Mouse (Mus musculus) kidney, postnatal 10 days (tissue): ENCODE data around the gene Tmem120b.

Experiments used
- DNase-seq: peaks from one replicate; pipeline ENCODE4 v3.0.0; 2021; ENCODE audit warnings: mixed read lengths

The Tmem120b gene

DNA sequence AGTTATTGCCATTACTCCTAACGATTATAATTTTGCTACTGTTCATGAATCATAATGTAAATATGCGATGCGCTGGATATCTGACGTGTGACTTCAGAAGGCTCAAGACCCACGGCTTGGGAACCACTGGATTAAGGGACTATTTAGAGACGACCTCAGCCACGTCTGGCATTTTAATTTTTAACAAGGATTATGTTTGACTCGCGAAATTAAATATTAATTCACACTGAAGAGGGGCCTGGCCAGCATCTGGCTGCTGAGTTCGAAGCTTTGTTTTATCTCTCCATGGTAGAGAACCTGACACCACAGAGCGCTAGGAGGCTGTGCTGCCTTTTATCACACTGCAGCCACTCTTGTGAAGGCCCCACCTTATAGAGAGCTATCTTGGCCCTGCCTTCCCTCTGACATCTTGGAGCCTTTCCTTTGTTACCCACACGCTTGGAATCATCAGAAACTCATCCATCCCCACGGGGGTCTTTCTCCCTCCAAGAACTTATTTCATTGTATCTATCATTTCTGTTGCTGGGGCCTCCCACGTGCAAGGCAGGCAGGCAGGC is 24.9 kb downstream of the Tmem120b start:
- DNase-seq: no peak

- peak; percentile 61 for DNase-seq
Observed at GRCm38 (mm10) chr5:123094238-123094991, 26.2 kb downstream of the Tmem120b start.

DNA sequence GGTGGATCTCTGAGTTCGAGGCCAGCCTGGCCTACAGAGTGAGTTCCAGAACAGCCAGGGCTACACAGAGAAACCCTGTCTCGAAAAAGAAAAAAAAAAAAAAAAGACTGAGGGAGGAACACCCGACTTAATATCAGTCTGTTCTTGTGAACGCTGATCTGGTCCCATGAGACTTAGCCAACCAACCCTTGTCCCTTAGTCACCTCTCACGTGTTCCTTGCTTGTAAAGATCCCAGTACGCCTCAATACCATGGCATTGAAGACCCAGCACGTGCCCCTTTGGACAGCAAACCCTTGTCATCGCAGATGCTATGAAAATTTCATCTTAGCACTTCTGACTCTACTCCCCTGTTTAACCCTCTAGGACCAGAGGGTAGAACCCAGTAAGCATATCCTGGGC is 28.1 kb downstream of the Tmem120b start:
- no peak for DNase-seq

DNA sequence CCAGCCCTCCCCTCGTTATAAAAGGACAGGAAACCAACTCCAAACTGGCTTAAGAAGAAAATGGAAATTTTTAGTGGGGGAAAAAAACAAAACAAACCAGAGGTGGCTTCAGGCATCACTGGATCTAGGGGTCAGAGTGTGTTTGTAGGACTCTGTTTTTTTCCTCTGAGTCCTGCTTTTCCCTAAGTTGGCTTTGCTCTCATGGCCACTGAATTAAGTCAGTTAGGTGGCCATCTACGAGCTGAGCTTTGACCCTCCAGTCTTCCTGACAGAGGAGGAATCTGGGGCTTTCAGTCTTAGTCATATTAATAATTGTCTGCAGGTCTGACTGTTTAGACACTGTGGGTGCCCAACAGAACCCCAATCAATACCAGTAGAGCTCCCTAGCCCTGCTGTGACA is 30.3 kb downstream of the Tmem120b start:
- DNase-seq: no peak

DNA sequence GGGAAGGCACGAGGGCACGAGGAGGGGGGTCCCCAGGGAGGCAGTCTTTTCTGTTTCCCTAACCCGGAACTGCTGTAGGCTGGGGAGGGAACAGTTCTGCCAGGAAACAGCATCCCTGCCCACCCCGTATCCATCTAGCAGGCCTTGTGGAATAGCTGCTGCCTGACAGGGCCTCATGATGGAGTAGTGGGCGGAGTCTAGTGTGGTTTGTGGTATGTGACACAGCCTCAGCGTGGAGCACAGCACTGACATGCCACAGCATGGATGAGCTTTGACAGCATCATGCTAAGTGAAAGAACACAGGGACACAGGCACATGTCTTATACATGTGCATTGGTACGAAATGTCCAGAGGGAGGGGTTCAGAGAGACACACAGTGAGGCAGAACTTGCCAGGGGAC is 34.2 kb downstream of the Tmem120b start:
- DNase-seq: no peak

- peak; percentile 74 for DNase-seq
Observed at GRCm38 (mm10) chr5:123103556-123103955, 35.3 kb downstream of the Tmem120b start.

DNA sequence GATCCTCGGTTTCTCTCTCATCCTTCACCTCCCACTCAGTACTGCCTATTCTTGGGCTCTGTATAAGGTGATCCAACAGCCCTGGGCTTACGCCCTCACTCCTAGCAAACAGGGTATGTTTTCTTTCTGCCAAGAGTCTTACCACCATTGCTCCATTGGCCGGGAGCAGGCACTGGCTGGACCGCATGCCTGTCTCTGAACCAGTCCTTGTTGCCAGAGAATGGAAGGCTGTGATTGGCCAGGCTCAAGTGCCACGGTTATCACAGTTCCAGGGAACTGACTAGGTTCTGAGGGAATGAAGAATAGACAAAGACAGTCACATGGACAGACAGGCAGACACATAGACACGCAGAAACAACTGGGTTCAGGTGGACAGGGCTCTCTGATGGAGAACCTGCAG is 36.6 kb downstream of the Tmem120b start:
- no peak for DNase-seq

GRCm38 (mm10) chr5:123109452-123110203 is 41.4 kb downstream of the Tmem120b start:
- peak; percentile 61 for DNase-seq

GRCm38 (mm10) chr5:123110296-123110721 is 42.1 kb downstream of the Tmem120b start:
- DNase-seq: peak; percentile 59

- peak; percentile 18 for DNase-seq
Observed at GRCm38 (mm10) chr5:123114109-123114508, 45.9 kb downstream of the Tmem120b start.

- peak; percentile 76 for DNase-seq
Observed at GRCm38 (mm10) chr5:123114924-123115323, 46.7 kb downstream of the Tmem120b start.

GRCm38 (mm10) chr5:123116080-123116479 is 47.9 kb downstream of the Tmem120b start:
- peak; percentile 47 for DNase-seq

DNA sequence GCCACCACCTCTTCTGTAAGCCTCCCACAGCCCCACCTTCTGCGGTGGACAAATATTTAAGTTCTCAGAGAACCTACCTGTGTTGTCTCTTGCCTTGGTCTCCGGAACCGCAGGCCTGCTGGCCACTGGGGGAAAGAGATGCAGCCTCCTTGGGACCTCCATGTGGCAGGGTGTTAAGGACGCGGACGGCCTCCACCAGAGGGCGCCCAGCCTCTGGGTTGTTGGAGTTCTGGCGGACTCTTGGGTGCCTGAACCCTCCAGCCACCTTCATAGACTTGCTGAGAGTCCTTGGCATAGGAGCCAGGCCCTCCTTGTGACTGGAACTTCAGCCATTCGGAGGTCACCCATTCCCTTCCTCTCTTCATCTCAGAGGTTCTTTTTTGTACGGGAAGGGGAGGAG is 49.0 kb downstream of the Tmem120b start:
- peak; percentile 92 for DNase-seq

GRCm38 (mm10) chr5:123117773-123118172 is 49.6 kb downstream of the Tmem120b start:
- DNase-seq: peak; percentile 49

DNA sequence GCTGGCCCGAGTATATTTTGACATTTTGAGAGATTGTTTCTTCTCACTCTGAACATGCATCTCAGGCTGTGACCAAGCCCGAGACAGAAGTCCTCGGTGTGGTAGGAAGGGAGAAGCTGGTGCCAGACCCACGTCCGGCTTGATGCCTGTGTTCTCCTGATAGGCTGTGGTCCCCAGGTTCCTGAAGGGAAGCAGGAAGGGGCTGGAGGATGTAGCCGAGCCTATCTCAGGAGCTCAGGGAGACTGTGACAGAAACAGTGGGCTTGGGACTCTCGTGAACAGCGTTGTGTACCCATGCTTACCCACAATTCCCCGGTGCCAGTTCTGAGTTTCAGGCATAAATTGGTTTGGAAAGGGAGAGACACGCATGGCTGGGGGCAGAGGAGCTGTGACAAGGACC is 50.6 kb downstream of the Tmem120b start:
- DNase-seq: peak; percentile 24

DNA sequence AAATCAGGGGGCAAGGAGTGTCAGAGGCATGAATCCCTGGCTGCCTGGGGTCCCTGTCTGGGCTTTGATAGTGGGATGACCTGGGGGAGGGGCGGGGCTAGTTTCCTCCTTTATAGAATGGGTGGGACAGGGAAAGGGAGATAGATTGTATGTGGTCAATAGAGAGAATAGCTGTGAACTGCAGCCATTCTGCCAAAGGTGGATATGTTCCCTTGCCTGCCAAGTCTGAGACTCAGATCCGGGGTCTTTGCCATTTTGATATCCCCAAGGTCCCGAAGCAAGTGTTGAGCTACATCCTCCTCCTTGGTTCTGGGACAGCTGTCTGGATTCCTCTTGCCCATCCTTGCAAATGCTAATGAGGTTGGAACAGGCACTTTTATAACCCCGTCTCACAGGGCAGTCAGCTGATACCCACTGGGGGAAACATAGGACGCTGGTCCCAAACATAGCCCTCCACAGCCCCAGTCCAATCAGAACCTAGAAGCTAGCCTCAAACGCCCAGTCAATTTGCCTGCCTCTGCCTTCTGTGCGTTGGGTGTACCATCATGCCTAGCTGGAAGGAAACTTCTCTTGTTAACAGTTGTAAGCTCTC is 52.5 kb downstream of the Tmem120b start:
- DNase-seq: peak; percentile 11

DNA sequence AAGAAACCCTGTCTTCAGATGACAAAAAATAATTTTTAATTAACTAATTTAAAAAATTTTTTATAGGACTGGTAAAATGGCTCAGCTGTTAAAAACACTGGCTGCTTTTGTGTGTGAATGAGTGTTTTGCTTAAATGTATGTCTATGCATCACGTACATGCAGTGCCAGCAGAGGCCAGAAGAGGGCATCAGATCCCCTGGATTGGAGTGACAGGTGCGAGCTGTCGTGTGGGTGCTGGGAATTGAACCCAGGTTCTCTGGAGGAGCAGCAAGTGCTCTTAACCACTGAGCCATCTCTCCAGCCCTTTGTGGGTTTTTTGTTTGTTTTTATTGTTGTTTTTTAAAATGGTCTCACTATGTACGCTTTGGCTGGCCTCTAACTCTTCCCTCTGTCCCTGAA is 54.0 kb downstream of the Tmem120b start:
- DNase-seq: peak; percentile 39

DNA sequence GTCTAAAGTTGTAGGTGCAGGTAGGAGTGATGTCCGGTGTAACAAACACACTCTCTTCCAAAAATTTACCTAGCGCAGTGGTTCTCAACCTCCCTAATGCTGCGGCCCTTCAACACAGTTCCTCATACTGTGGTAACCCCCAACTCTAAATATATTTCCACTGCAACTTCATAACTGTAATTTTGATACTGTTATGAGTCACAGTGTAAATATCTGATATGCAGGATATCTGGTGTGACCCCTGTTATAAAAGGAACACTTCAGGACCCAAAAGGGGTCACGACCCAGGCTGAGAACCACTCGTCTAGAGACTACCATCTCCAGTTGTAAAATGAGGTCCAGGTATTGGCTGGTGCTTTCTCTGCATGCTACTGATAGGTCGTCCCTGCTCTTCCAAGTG is 56.9 kb downstream of the Tmem120b start:
- DNase-seq: no peak

- DNase-seq: peak; percentile 31
Observed at GRCm38 (mm10) chr5:123125638-123126406, 57.6 kb downstream of the Tmem120b start.

- DNase-seq: no peak
Observed at GRCm38 (mm10) chr5:123127031-123127430, 58.8 kb downstream of the Tmem120b start.

- DNase-seq: no peak
Observed at GRCm38 (mm10) chr5:123128426-123129169, 60.4 kb downstream of the Tmem120b start.
